Mouse (Mus musculus) lung, postnatal 0 days (tissue): ENCODE measurements around the gene Fam189a1. TPM values are rescaled to one million over a fixed set of nuclear protein-coding genes. Genes with fewer than 3 reads are reported as not detected.

ENCODE experiments used
- ATAC-seq: fragments of 200-750 bp; cut with Nextera tagmentation; 2 replicates; pipeline ENCODE4 v1.8.0; 2017; ENCODE audit warnings: moderate library complexity
- DNase-seq: peaks from one replicate; pipeline ENCODE4 v3.0.0-alpha.2; 2016; ENCODE audit warnings: low spot score
- H3K27ac ChIP-seq: fragments of 300-500 bp; sonication (generic); 2 replicates; pipeline ENCODE4 v1.5.1; 2014; ENCODE audit warnings: antibody characterized with exemption, mild to moderate bottlenecking, low read length, mixed read lengths
- H3K27me3 ChIP-seq: fragments of 300-500 bp; sonication (generic); replicated peaks from 2 replicates; pipeline ENCODE4 v1.6.1; 2014; ENCODE audit warnings: low read length, mixed read lengths; ENCODE audit not compliant: insufficient read depth
- H3K36me3 ChIP-seq: fragments of 300-500 bp; sonication (generic); 2 replicates; pipeline ENCODE4 v1.6.1; 2014; ENCODE audit warnings: low read length, mixed read lengths; ENCODE audit not compliant: insufficient read depth
- H3K4me1 ChIP-seq: fragments of 300-500 bp; sonication (generic); 2 replicates; pipeline ENCODE4 v1.6.1; 2014; ENCODE audit warnings: antibody characterized with exemption, low read depth, low read length, mixed read lengths; ENCODE audit not compliant: insufficient read depth
- H3K4me2 ChIP-seq: fragments of 300-500 bp; sonication (generic); replicated peaks from 2 replicates; pipeline ENCODE4 v1.6.1; 2014; ENCODE audit warnings: low read depth, mild to moderate bottlenecking, low read length, moderate library complexity, mixed read lengths
- H3K4me3 ChIP-seq: fragments of 300-500 bp; sonication (generic); 2 replicates; pipeline ENCODE4 v1.5.1; 2014; ENCODE audit warnings: low read depth, low read length
- H3K9ac ChIP-seq: fragments of 300-500 bp; sonication (generic); replicated peaks from 2 replicates; pipeline ENCODE4 v1.6.1; 2014; ENCODE audit warnings: low read depth, mild to moderate bottlenecking
- H3K9me3 ChIP-seq: fragments of 300-500 bp; sonication (generic); 2 replicates; pipeline ENCODE4 v1.6.1; 2016; ENCODE audit warnings: low read length, mixed read lengths
- CTCF ChIP-seq: IDR thresholded peaks from 2 replicates; pipeline ENCODE4 v1.5.1; 2016; ENCODE audit warnings: antibody characterized with exemption, mild to moderate bottlenecking
- EP300 ChIP-seq: IDR thresholded peaks from 2 replicates; pipeline ENCODE4 v1.6.1; 2016; ENCODE audit warnings: antibody characterized with exemption, mild to moderate bottlenecking, control low read depth
- WGBS: fragments of 180-500 bp; shearing (Covaris S2); extraction: QIAGEN DNeasy Blood & Tissue Kit; methylation state at CpG from one replicate; pipeline ENCODE4 v1.1.7; 2014; 5-methylcytosine and 5-hydroxymethylcytosine counted together
- polyA plus RNA-seq: library from polyadenylated mRNA; unstranded; fragments of >200 nt; fragmentation: Nextera tagmentation; extraction: Ambion mirVana; gene quantifications from 2 replicates; pipeline ENCODE4 v1.2.1, GENCODE M21; 2015

Gene Fam189a1
- 0.07 and 0.25 TPM in 2 replicates for polyA plus RNA-seq

GRCm38 (mm10) chr7:65156514-65156911, at the start of gene Fam189a1:
Gene Fam189a1, minus strand, starts transcription at chr7:65156570.
- Histone ChIP-seq H3K9ac (no peak within 1 kb of the TSS), H3K4me2 (peak within 1 kb of the TSS; percentile 99), H3K27ac (no peak within 1 kb of the TSS), H3K4me1 (peaks cover 4% of the 10 kb centered on the region; the same call in 1 of the 2 replicates), H3K36me3 (no peaks in the 10 kb centered on the region), H3K4me3 (peak within 1 kb of the TSS; percentile 49), H3K27me3 (peaks cover 33% of the 10 kb centered on the region), H3K9me3 (no peaks in the 10 kb centered on the region)
- under 1% methylated on average over 17 of the region's 50 CpGs for WGBS
- no peak; the same call in 1 of the 2 replicates for TF ChIP-seq CTCF
- no peak for TF ChIP-seq EP300
- peak; percentile 69 for ATAC-seq
- peak; percentile 12 for DNase-seq

GRCm38 (mm10) chr7:65206021-65206420, 49.7 kb upstream of the Fam189a1 start:
- WGBS, result 83% methylated on average over 6 of the region's 6 CpGs
- ATAC-seq, result no peak

GRCm38 (mm10) chr7:65202719-65203118, 46.3 kb upstream of the Fam189a1 start:
- no peak for ATAC-seq
- no peak for TF ChIP-seq EP300
- TF ChIP-seq CTCF, result no peak
- Histone ChIP-seq H3K36me3 (no peaks in the 10 kb centered on the region), H3K27ac (no peak overlapping the region), H3K4me1 (no peaks in the 10 kb centered on the region), H3K4me2 (no peak overlapping the region), H3K9ac (no peak overlapping the region), H3K27me3 (no peaks in the 10 kb centered on the region), H3K4me3 (no peak overlapping the region), H3K9me3 (no peaks in the 10 kb centered on the region)
- WGBS, result 87% methylated on average over 10 of the region's 10 CpGs
- DNase-seq, result no peak

More at GRCm38 (mm10) chr7:65206021-65206420, 49.7 kb upstream of the Fam189a1 start:
- Histone ChIP-seq H3K4me2 (no peak overlapping the region), H3K4me3 (no peak overlapping the region), H3K4me1 (no peaks in the 10 kb centered on the region), H3K27me3 (no peaks in the 10 kb centered on the region), H3K9me3 (no peaks in the 10 kb centered on the region), H3K27ac (no peak overlapping the region), H3K9ac (no peak overlapping the region), H3K36me3 (no peaks in the 10 kb centered on the region)
- TF ChIP-seq EP300, result no peak
- no peak for TF ChIP-seq CTCF
- DNase-seq, result no peak

- WGBS, result 49% methylated on average over 5 of the region's 5 CpGs
- no peaks in the 10 kb centered on the region for H3K9me3 ChIP-seq
- DNase-seq (no peak), ATAC-seq (no peak)
- H3K36me3 ChIP-seq, result no peaks in the 10 kb centered on the region
- no peak overlapping the region for H3K4me3 ChIP-seq
- no peak overlapping the region for H3K4me2 ChIP-seq
- H3K27me3 ChIP-seq, result no peaks in the 10 kb centered on the region
- H3K4me1 ChIP-seq, result no peaks in the 10 kb centered on the region
- TF ChIP-seq EP300 (no peak), CTCF (no peak)
- H3K27ac ChIP-seq, result no peak overlapping the region
- no peak overlapping the region for H3K9ac ChIP-seq
These were observed 24.3 kb upstream of the Fam189a1 start for GRCm38 (mm10) chr7:65180694-65181093.

- Histone ChIP-seq H3K4me1 (no peaks in the 10 kb centered on the region), H3K27ac (no peak overlapping the region), H3K9me3 (no peaks in the 10 kb centered on the region), H3K36me3 (no peaks in the 10 kb centered on the region), H3K27me3 (no peaks in the 10 kb centered on the region), H3K9ac (no peak overlapping the region), H3K4me2 (no peak overlapping the region), H3K4me3 (no peak overlapping the region)
- WGBS, result 69% methylated on average over 4 of the region's 4 CpGs
- TF ChIP-seq CTCF (no peak), EP300 (no peak)
- DNase-seq, result no peak
- no peak for ATAC-seq
These were observed 14.4 kb upstream of the Fam189a1 start for GRCm38 (mm10) chr7:65170762-65171161.

- Histone ChIP-seq H3K4me2 (peak overlapping the region; percentile 99; the same call in 1 of the 2 replicates), H3K9ac (no peak overlapping the region), H3K9me3 (no peaks in the 10 kb centered on the region), H3K27me3 (peaks cover 33% of the 10 kb centered on the region), H3K4me1 (peaks cover 4% of the 10 kb centered on the region; the same call in 1 of the 2 replicates), H3K27ac (no peak overlapping the region), H3K4me3 (no peak overlapping the region), H3K36me3 (no peaks in the 10 kb centered on the region)
- no peak for DNase-seq
- ATAC-seq, result no peak
- 12% methylated on average over 16 of the region's 16 CpGs for WGBS
- TF ChIP-seq EP300 (no peak), CTCF (no peak)
These were observed 958 bp upstream of the Fam189a1 start for GRCm38 (mm10) chr7:65157031-65158025.
